Mouse (Mus musculus): ENCODE measurements at regions not wholly inside any gene's neighbourhood (a gene's known extent, or its start where the extent isn't known, plus 50 kb on each side); places are given as distances from the start of the nearest gene placed in this dataset.

GRCm38 (mm10) chr15:62145643-62146285 is 1223.0 kb upstream of the A1bg start:
- Histone ChIP-seq H3K9ac (ENCODE audit: control insufficient read depth, low read depth, low read length, poor library complexity, severe bottlenecking) (no peak overlapping the region), H3K27ac (ENCODE audit: control insufficient read depth, low read depth, low read length) (no peak overlapping the region), H3K9me3 (replicated peaks; ENCODE audit: insufficient read depth, low read length) (no peaks in the 10 kb centered on the region), H3K79me2 (ENCODE audit: control insufficient read depth, insufficient read depth, low read length, poor library complexity) (peaks cover 65% of the 10 kb centered on the region), H3K4me1 (ENCODE audit: control insufficient read depth in 1 of 2, insufficient read depth in 2 of 2, low read length in 2 of 2) (peaks cover 12 to 49% of the 10 kb centered on the region in 2 experiments), H3K36me3 (ENCODE audit: control insufficient read depth in 1 of 2, insufficient read depth in 2 of 2, low read length in 2 of 2) (peaks cover 6 to 48% of the 10 kb centered on the region in 2 experiments), H3K4me3 (ENCODE audit: control insufficient read depth in 1 of 2, insufficient read depth in 1 of 2, low read depth in 2 of 2, low read length in 2 of 2) (no peak overlapping the region), H3K27me3 (ENCODE audit: control insufficient read depth in 1 of 2, insufficient read depth in 2 of 2, low read length in 2 of 2) (no peaks in the 10 kb centered on the region)
- no peak for TF ChIP-seq ZKSCAN1 (IDR thresholded peaks at IDR 0.05; ENCODE audit: low read depth, low read length)
- TF ChIP-seq MAX (IDR thresholded peaks at IDR 0.05; ENCODE audit: low read length) = no peak
- no peak for TF ChIP-seq RCOR1 (IDR thresholded peaks at IDR 0.05; ENCODE audit: low read depth, low read length)
- no peak for TF ChIP-seq ELF1 (IDR thresholded peaks at IDR 0.05; ENCODE audit: low read depth, low read length)
- TF ChIP-seq POLR2AphosphoS2 (IDR thresholded peaks at IDR 0.05; ENCODE audit: low read length) = no peak
- TF ChIP-seq CHD1 (IDR thresholded peaks at IDR 0.05; ENCODE audit: low read depth, low read length) = no peak
- TF ChIP-seq JUND (IDR thresholded peaks at IDR 0.05; ENCODE audit: low read depth, low read length) = no peak
- no peak for TF ChIP-seq CHD2 (IDR thresholded peaks at IDR 0.05; ENCODE audit: low read length)
- TF ChIP-seq ZNF384 (IDR thresholded peaks at IDR 0.05; ENCODE audit: low read depth, low read length) = no peak
- no peak for TF ChIP-seq CTCF (IDR thresholded peaks at IDR 0.05 in 2 of 3, conservative IDR thresholded peaks at IDR 0.05 in 1 of 3; ENCODE audit: control insufficient read depth in 1 of 3, insufficient read depth in 1 of 3, low read depth in 2 of 3, low read length in 3 of 3, poor library complexity in 1 of 3, severe bottlenecking in 1 of 3)
- no peak for TF ChIP-seq GABPA (IDR thresholded peaks at IDR 0.05; ENCODE audit: low read depth, low read length)
- no peak for TF ChIP-seq BHLHE40 (IDR thresholded peaks at IDR 0.05; ENCODE audit: borderline replicate concordance, low read depth, low read length)
- TF ChIP-seq USF1 (IDR thresholded peaks at IDR 0.05; ENCODE audit: low read depth, low read length) = no peak
- TF ChIP-seq MEF2A (IDR thresholded peaks at IDR 0.05; ENCODE audit: extremely low read depth, insufficient replicate concordance, low read depth, low read length, poor library complexity, severe bottlenecking) = no peak
- TF ChIP-seq POLR2AphosphoS5 (IDR thresholded peaks at IDR 0.05; ENCODE audit: borderline replicate concordance, low read depth, low read length) = no peak
- no peak for DNase-seq (ENCODE audit: low read depth, low spot score)

DNA sequence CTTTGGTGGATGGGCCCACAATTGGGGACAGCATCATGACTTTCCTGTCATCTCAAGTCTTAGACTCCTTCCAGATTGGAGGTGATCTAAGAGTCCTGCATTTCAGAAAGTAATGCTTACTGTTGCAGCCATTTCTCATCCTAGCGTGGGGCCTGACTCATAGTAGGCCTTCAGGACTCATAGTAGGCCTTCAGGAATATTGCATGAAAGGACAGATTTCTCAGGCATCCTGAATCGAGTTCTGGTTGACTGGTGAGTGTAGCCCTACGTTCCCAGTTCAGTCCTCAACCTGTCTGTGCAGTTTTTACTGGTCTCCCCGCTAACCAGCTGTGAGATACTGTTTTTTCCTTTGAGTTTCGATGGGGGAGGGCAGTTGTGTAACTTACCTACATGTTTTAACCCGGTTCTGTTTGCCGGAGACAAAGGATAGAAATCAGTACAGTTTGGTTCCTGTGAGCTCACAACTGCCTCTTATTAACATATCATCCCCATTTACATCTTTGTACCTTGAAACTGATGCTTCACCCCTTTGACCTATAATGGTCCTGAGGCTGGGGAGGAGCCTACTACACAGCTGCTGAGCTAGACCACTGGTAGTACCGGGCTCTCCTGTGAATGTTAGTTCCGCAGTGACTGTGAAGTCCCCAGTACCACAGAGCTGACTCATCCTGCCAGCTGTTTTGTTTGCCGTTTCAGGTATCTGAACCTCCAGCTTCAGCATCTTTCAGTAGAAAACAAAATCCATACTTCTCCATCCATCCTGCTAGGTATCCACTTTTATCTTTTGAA is 1222.2 kb upstream of the A1bg start:
- no peak for DNase-seq (ENCODE audit: low read depth, low spot score)
- Histone ChIP-seq H3K4me3 (ENCODE audit: control insufficient read depth in 1 of 2, insufficient read depth in 1 of 2, low read depth in 2 of 2, low read length in 2 of 2) (no peak overlapping the region), H3K36me3 (ENCODE audit: control insufficient read depth in 1 of 2, insufficient read depth in 2 of 2, low read length in 2 of 2) (peaks cover 13 to 41% of the 10 kb centered on the region in 2 experiments), H3K4me1 (ENCODE audit: control insufficient read depth in 1 of 2, insufficient read depth in 2 of 2, low read length in 2 of 2) (peaks cover 12 to 42% of the 10 kb centered on the region in 2 experiments), H3K79me2 (ENCODE audit: control insufficient read depth, insufficient read depth, low read length, poor library complexity) (peaks cover 59% of the 10 kb centered on the region), H3K9me3 (replicated peaks; ENCODE audit: insufficient read depth, low read length) (no peaks in the 10 kb centered on the region), H3K27me3 (ENCODE audit: control insufficient read depth in 1 of 2, insufficient read depth in 2 of 2, low read length in 2 of 2) (no peaks in the 10 kb centered on the region), H3K27ac (ENCODE audit: control insufficient read depth, low read depth, low read length) (no peak overlapping the region), H3K9ac (ENCODE audit: control insufficient read depth, low read depth, low read length, poor library complexity, severe bottlenecking) (no peak overlapping the region)
- TF ChIP-seq ZNF384 (IDR thresholded peaks at IDR 0.05; ENCODE audit: low read depth, low read length) (no peak), NRF1 (IDR thresholded peaks at IDR 0.05; ENCODE audit: insufficient read depth, low read depth, low read length, poor library complexity, severe bottlenecking) (no peak), GABPA (IDR thresholded peaks at IDR 0.05; ENCODE audit: low read depth, low read length) (no peak), ZKSCAN1 (IDR thresholded peaks at IDR 0.05; ENCODE audit: low read depth, low read length) (peak; percentile 97)
